Mouse (Mus musculus): Measurements from ENCODE around the gene Gm20696. TPM values are rescaled to one million over a fixed set of nuclear protein-coding genes. Genes with fewer than 3 reads are reported as not detected.

The Gm20696 gene
- polyA plus RNA-seq, 1 experiment = 3.0 TPM

DNA sequence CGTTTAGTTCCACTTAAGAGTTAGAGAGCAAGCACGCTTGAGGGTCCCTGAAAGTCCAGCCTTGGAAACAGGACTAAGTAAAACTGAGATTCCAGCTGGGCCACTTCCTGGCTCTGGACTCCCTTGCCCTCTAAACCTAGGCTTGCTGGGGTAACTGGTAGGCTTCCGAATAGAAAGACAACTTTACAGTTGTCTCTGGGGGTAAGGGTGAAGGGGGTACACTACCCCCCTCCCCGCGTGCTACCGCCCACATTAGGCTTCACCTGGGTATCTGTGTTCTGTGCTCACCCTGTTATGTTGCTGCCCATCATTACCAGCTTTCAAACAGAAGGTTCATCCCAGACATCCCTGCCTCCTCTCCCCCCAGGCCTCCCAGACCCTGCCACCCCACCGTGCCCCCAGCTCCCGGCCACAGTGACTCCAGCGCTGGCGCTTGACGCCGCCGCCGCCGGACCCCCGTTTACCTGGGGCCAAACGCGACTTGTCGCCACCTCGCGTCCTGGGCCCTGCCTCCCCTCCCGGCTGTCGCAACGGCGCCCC is 25.1 kb upstream of the Gm20696 start:
- peak overlapping the region; percentile 63 for H3K4me3 ChIP-seq (ENCODE audit: insufficient read depth, low read length)
- H3K27ac ChIP-seq (ENCODE audit: insufficient read depth, low read length) = no peak overlapping the region
- peaks cover 3% of the 10 kb centered on the region; the same call in 1 of the 2 replicates for H3K4me1 ChIP-seq (ENCODE audit: control insufficient read depth, insufficient read depth, low read length)
- TF ChIP-seq CTCF (IDR thresholded peaks at IDR 0.05; ENCODE audit: extremely low read depth, insufficient read depth, low read length) = no peak
- TF ChIP-seq POLR2A (IDR thresholded peaks at IDR 0.05; ENCODE audit: extremely low read depth, insufficient read depth, low read length) = no peak

DNA sequence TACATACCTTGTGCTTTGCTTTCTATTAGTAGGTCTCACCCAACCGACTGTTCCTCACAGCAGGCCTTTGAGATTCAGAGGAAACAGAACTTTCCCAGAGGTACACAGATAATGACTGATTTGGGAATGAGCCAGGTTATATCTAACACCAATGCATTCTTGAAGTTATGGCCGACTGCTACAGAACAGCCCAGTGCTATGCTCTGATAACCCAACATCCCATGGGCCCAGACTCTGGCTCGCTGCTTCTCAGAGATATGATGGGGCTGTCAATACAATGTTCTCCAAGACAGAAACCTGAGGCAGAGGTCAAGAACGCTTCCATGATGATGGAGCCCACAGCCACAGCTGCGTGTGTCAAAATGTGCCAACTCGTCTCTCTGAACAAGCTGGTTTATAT is 21.9 kb upstream of the Gm20696 start:
- no peak overlapping the region for H3K4me3 ChIP-seq (ENCODE audit: insufficient read depth, low read length)
- H3K27ac ChIP-seq (ENCODE audit: insufficient read depth, low read length) = no peak overlapping the region
- no peaks in the 10 kb centered on the region for H3K4me1 ChIP-seq (ENCODE audit: control insufficient read depth, insufficient read depth, low read length)
- no peak for TF ChIP-seq CTCF (IDR thresholded peaks at IDR 0.05; ENCODE audit: extremely low read depth, insufficient read depth, low read length)
- no peak for TF ChIP-seq POLR2A (IDR thresholded peaks at IDR 0.05; ENCODE audit: extremely low read depth, insufficient read depth, low read length)

DNA sequence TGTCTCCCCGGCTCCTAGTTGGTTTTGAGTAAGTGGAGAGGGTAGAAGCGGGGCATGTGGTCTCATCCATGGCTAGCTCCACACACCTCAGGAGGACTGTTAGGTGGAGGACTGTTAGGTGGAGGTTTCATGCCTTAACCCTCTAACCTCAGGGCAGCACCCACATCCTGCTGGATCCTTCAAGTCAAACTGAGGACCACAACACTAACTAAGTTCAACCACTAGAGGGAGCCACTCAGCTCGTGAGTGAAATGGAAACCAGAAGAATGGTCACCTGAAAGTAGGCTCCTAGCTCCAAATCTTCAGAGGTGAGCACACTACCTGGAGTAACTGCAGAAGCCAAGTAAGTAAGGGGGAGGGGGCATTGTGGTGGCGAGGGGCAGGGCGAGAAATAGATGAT is 18.3 kb upstream of the Gm20696 start:
- Histone ChIP-seq H3K4me3 (ENCODE audit: insufficient read depth, low read length) (no peak overlapping the region), H3K27ac (ENCODE audit: insufficient read depth, low read length) (no peak overlapping the region), H3K4me1 (ENCODE audit: control insufficient read depth, insufficient read depth, low read length) (no peaks in the 10 kb centered on the region)
- TF ChIP-seq CTCF (IDR thresholded peaks at IDR 0.05; ENCODE audit: extremely low read depth, insufficient read depth, low read length) (peak; percentile 44; the same call in 1 of the 2 replicates), POLR2A (IDR thresholded peaks at IDR 0.05; ENCODE audit: extremely low read depth, insufficient read depth, low read length) (no peak)

DNA sequence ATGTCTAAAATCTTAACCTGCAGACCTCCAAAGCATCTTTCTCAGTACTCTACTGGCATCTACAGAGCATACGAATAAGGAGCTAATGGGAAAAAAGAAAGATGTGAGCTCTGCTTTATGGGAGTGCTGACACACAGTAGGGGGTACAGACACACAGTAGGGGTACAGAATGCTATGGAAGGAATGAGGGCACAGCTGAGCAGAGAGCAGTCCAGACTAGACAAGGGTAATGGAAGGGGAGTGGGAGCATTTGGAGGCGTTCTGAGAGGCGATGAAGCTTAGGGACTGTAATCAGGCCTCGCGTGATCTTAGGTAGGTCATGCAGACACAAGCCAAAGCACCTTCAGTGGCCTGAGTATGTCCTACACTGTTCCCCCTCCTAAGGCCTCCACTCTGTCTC is 17.4 kb upstream of the Gm20696 start:
- TF ChIP-seq CTCF (IDR thresholded peaks at IDR 0.05; ENCODE audit: extremely low read depth, insufficient read depth, low read length) (no peak), POLR2A (IDR thresholded peaks at IDR 0.05; ENCODE audit: extremely low read depth, insufficient read depth, low read length) (no peak)
- H3K27ac ChIP-seq (ENCODE audit: insufficient read depth, low read length) = no peak overlapping the region
- no peak overlapping the region for H3K4me3 ChIP-seq (ENCODE audit: insufficient read depth, low read length)
- no peaks in the 10 kb centered on the region for H3K4me1 ChIP-seq (ENCODE audit: control insufficient read depth, insufficient read depth, low read length)

DNA sequence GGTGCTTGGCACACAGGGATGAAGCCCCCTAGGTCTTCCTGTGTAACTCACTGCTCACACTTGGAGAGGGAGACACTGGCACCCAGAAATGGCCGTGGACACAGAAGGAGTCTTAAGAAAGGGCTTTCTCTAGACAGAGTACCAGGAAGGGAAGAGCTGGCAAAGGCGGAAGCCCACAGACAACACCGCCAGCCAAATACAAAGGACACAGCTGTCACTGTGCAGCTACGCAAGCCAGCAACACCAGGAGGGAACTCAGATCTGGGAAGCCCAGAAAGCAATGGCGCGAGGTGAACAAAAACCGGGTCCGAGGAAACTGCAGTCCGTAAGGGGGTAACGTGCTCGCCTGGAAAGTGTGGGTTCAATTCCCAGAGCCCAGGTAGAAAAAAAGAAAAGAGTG is 11.5 kb upstream of the Gm20696 start:
- TF ChIP-seq POLR2A (IDR thresholded peaks at IDR 0.05; ENCODE audit: extremely low read depth, insufficient read depth, low read length) = no peak
- no peak for TF ChIP-seq CTCF (IDR thresholded peaks at IDR 0.05; ENCODE audit: extremely low read depth, insufficient read depth, low read length)
- Histone ChIP-seq H3K4me3 (ENCODE audit: insufficient read depth, low read length) (0 out of 2 replicates have a peak overlapping the region, but pooled peaks have one; percentile 4), H3K4me1 (ENCODE audit: control insufficient read depth, insufficient read depth, low read length) (peaks cover 2% of the 10 kb centered on the region), H3K27ac (ENCODE audit: insufficient read depth, low read length) (no peak overlapping the region)

DNA sequence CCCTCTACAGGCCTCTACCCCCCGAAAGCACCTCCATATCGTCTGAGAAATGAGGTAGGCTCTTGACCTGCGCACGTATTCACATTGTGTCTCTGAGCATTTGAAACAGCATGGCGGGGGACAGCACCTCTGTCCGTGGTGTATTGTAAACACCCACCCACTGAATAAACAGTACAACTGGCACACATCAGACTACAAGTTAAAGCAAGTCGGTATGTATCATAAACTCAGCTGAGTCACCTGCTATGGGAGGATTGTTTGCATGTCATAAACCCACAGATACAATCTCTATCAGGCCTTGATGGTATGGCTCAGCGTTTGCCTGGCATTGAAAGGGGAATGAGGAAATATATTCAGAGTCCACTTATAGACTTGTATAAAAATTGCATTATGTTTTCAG is 10.7 kb upstream of the Gm20696 start:
- no peak overlapping the region for H3K4me3 ChIP-seq (ENCODE audit: insufficient read depth, low read length)
- H3K4me1 ChIP-seq (ENCODE audit: control insufficient read depth, insufficient read depth, low read length) = peaks cover 2% of the 10 kb centered on the region
- H3K27ac ChIP-seq (ENCODE audit: insufficient read depth, low read length) = no peak overlapping the region
- TF ChIP-seq CTCF (IDR thresholded peaks at IDR 0.05; ENCODE audit: extremely low read depth, insufficient read depth, low read length) (no peak), POLR2A (IDR thresholded peaks at IDR 0.05; ENCODE audit: extremely low read depth, insufficient read depth, low read length) (no peak)

DNA sequence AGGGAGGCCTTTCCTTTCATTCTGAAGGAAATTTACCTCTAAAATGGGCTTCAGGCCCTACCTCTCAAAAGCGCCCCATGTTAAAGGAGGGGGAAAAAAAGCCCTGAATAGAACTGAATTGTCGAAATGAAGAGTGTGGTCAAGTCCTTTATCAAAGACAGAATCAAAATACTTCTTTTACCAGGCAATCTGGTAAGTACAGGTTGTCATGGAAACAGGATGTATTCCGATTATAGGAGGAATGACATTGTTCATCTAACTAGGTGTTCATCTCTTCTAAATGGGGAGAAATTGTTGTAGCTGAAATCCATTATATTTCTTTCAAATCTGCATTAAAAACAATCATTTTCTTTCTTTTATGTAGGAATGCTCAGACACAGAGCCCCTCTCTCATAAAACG is 7.9 kb upstream of the Gm20696 start:
- Histone ChIP-seq H3K27ac (ENCODE audit: insufficient read depth, low read length) (no peak overlapping the region), H3K4me3 (ENCODE audit: insufficient read depth, low read length) (no peak overlapping the region), H3K4me1 (ENCODE audit: control insufficient read depth, insufficient read depth, low read length) (peaks cover 7% of the 10 kb centered on the region)
- TF ChIP-seq POLR2A (IDR thresholded peaks at IDR 0.05; ENCODE audit: extremely low read depth, insufficient read depth, low read length) (no peak), CTCF (IDR thresholded peaks at IDR 0.05; ENCODE audit: extremely low read depth, insufficient read depth, low read length) (no peak)

DNA sequence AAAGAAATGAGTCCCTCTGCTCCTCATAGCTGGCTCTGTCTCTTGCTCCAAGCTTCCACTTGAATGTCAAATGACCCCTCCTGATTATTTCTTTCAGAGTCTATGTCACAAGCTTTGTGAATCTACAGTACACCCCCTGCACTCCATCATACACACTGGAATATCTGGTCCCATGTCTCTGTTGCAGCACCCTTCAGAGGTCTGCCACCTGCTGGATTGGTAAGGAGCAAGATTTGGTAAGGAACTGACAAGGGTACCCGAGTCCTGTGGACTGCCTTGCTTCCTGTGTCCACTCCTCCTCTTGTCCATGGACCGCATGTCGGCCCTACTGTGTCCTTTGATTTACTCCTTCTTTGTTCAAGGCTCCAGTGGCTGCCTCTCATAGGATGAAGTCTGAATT is 5.2 kb upstream of the Gm20696 start:
- peaks cover 10% of the 10 kb centered on the region for H3K4me1 ChIP-seq (ENCODE audit: control insufficient read depth, insufficient read depth, low read length)
- no peak overlapping the region for H3K27ac ChIP-seq (ENCODE audit: insufficient read depth, low read length)
- no peak; the same call in 1 of the 2 replicates for TF ChIP-seq CTCF (IDR thresholded peaks at IDR 0.05; ENCODE audit: extremely low read depth, insufficient read depth, low read length)
- no peak for TF ChIP-seq POLR2A (IDR thresholded peaks at IDR 0.05; ENCODE audit: extremely low read depth, insufficient read depth, low read length)
- H3K4me3 ChIP-seq (ENCODE audit: insufficient read depth, low read length) = no peak overlapping the region

DNA sequence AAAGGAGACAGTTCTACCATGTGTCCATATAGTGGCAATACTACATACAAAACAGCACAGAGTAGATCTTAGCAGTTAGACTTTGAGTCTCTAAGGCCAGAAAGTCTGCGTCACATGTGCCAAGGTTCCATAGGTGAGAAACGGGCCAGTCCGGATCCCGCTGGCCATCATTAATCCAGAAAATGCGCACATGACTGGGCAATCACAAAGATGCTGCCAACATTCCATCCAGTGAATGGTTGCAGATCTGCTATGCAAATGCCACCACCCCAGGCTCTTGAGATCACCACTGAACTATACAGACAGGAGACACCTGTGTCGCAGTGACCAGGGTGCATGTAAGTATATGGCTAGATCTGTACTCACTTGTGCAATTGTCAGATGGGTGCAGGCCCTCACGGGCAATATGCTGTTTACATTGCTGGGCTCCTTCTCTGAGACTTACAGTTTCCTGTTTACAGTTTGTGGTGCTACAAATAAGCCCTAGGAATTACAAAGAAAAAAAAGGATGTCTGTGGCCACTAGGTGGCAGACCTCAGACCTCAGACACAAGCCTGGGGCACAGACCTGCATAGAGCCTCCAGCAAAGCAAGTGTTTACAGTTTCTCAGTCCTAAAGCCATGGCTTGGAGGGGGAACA is 4.0 kb upstream of the Gm20696 start:
- H3K4me1 ChIP-seq (ENCODE audit: control insufficient read depth, insufficient read depth, low read length) = peaks cover 10% of the 10 kb centered on the region
- H3K4me3 ChIP-seq (ENCODE audit: insufficient read depth, low read length) = no peak overlapping the region
- 0 out of 2 replicates have a peak overlapping the region, but pooled peaks have one; percentile 11 for H3K27ac ChIP-seq (ENCODE audit: insufficient read depth, low read length)
- peak; percentile 53 for TF ChIP-seq CTCF (IDR thresholded peaks at IDR 0.05; ENCODE audit: extremely low read depth, insufficient read depth, low read length)
- no peak for TF ChIP-seq POLR2A (IDR thresholded peaks at IDR 0.05; ENCODE audit: extremely low read depth, insufficient read depth, low read length)
